Mouse (Mus musculus) urinary bladder, postnatal 4 days (tissue): ENCODE measurements around the gene Mtx1.
"Not testable (repeated sequence)": the region's sequence is repeated elsewhere in the genome, so short reads cannot be mapped to it uniquely, and the experiment has no call there.

Experiments used
- DNase-seq, 2 experiments: peaks; one replicate each; pipeline ENCODE4 v3.0.0; 2021 to 2022; ENCODE audit warnings: low spot score in 2 of 2

The Mtx1 gene

GRCm38 (mm10) chr3:89242331-89242895 lies 15.5 kb upstream of the Mtx1 start:
- no peak for DNase-seq

GRCm38 (mm10) chr3:89238494-89238893 lies 11.6 kb upstream of the Mtx1 start:
- no peak for DNase-seq

DNA sequence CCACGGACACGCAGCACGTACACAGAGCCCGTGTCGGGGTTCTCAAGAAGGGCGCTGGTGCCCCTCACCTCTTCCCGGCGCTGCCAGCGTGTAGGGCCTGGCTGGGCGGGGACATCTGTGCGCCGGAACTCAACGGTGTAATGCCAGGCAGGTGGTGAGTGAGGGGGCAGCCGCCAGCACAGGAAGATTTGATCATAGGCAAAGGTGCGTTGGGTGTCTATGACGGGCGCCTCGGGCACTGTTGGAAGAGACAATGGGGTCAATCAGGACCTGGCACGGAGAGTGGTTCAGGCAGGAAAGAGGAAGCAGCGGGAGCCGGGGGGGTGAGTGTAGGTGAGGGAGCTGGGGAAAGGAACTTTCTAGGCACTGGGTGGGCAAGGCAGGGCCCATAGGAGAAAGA lies 10.8 kb upstream of the Mtx1 start:
- no peak for DNase-seq

GRCm38 (mm10) chr3:89236516-89236915 lies 9.6 kb upstream of the Mtx1 start:
- no peak for DNase-seq

GRCm38 (mm10) chr3:89233562-89234110 lies 6.7 kb upstream of the Mtx1 start:
- DNase-seq = no peak

DNA sequence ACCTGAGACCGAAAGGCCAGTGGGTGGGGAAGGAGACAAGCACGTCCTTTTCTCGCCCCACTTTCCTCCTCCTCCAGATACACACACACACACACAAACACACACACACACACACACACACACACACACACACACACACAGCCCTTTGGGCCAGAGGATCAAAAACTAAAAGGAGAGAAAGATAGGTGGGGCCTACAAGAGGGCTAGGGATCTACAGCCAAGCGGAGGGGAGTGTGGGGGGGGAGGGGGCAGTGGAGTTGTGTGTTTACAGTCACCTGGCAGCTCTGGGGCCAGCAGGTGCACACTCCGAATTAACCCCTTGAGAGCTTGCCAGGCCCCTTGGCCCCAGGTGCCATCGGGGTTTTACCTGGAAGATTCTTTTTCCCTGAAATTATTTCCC lies 5.7 kb upstream of the Mtx1 start:
- no peak for DNase-seq

DNA sequence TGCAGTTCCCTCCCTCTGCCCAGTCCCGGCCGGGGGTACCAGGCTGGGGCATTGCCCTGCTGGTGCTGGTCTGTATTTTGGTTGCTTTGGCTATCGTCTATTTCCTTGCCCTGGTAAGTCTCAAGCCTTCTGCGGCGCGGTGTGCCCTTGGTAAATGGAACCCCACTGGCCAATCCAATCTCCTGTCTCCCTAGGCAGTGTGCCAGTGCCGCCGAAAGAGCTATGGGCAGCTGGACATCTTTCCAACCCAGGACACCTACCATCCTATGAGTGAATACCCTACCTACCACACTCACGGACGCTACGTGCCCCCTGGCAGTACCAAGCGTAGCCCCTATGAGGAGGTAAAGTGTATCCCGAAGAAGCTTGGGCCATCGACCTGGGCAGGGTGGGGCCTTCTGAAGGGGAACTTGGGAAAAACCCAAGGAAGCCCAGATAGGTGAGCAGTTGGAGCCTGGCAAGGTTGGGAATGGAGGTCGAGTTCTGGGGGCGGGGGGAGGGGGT lies 4.9 kb upstream of the Mtx1 start:
- DNase-seq = no peak

DNA sequence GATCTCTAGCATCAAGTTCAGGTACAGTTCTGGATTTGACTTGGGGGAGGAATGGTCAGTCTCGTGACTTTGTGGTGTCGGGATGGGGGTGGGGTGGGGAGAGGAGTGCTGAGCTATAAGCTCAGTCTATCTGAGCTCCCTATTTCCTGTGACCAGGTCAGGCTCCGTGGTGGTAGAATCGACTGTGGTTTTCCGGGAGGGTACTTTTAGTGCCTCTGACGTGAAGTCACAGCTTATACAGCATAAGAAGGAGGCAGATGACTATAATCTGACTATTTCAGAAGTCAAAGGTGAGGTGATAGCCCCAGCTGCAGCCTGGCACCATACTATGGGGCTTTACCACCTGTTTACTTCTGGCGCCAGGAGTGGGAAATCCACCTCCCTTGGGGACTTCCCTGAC lies 4.5 kb upstream of the Mtx1 start:
- no peak for DNase-seq

DNA sequence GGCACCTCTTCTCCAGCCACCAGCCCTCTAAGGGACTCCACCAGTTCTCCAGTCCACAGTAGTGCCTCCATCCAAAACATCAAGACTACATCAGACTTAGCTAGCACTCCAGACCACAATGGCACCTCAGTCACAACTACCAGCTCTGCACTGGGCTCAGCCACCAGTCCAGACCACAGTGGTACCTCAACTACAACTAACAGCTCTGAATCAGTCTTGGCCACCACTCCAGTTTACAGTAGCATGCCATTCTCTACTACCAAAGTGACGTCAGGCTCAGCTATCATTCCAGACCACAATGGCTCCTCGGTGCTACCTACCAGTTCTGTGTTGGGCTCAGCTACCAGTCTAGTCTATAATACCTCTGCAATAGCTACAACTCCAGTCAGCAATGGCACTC lies 3.7 kb upstream of the Mtx1 start:
- DNase-seq = no peak

GRCm38 (mm10) chr3:89229276-89229675 lies 2.4 kb upstream of the Mtx1 start:
- no peak for DNase-seq

DNA sequence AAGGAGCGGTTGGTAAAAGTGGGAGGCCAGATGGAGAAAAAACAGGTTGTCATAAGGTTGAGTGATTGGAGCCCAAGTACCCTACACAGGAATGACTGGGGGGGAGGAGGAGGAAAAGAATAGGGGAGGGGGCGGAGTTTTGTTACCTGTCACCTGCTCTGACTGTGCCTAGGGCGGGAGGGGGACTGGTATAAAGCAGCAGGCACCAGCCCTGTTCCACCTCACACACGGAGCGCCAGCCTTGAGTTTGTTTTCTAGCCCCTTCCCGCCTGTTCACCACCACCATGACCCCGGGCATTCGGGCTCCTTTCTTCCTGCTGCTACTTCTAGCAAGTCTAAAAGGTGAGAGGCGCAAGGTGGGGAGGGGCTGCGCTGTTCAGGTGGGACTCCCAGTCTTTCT lies 1.9 kb upstream of the Mtx1 start, which contains the start of gene Muc1:
Gene Muc1 (plus strand): TSS at position 222 of the 400 bp plus-strand sequence.
- DNase-seq = no peak

DNA sequence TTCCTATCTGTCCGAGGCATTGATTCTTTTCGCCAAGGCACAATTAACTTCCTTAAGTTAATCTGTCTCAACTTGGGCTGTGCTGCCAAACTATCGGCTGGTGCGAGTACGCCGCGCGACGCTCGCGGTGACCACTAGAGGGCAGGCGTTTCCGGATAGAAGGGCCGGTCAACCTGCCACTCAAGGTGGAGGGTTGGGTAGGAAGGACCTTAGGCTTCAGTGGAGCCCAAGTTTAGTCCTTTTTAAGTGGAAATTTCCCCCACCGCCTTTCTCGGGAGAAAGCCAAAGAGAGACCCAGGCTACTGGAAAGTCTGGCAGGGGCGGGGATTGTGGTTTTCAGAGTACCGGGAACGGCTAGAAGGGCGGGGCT lies 1.3 kb upstream of the Mtx1 start:
- DNase-seq = peak; percentile 78 to 88

DNA sequence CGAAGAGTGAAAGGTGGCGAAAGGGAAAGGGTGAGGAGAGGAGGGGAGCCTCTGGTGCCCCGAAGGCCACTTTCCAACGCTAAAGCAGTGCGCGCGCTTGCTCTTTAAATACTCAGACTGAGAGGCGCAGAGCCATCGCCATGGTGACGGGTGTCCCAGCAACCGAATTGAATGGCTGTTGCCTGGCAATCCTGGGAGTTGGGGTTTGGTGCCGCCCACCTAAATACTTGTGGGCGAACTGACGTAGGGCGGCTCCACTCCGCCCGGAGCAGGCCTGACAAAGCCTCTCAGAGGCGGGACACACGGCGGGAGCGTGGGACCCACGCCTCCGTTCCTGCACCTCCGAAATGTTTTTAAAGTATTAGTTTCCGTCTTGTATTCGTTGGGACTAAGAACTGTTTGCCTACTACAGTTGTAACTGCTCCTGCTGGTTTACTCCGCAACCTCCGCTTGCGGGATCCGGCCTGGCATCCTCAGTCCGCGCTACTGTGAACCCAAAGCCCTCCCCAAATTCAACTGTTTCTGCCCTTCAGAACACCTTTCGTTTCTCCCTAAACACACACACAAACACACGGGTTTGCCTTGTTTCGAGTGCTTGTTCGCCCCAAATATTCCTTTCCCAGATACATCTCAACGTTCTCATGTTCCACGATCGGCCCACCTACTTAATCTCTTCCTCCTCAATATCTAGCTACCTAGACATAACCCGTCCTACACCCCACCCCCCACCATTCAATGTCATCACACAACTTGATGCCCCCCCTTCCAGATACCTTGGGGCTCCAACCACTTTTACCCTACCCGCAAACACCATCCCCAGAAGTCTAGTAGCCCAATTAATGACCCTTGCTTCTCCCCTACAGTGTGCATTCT lies 655 bp upstream of the Mtx1 start:
- peak; percentile 82 to 88 for DNase-seq

DNA sequence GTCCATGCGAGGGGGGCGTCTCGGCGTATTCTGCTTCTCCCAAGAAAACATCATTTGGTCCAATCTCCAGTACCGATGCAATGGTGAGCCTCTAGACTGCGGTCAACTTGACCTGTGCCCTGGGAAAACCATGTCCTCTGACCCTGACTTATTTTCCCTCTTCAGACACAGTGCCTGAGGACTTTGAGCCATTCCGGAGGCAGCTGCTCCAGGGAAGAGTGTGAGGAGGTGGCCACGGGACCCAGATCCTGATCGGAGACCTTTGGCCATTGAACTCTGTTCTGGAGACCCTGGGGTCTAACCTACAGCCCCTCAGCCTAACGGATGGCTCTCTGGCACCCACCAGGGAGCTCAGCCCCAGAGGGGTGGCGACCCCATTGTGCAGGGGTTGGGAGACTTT lies 527 bp downstream of the Mtx1 start:
- no peak for DNase-seq

GRCm38 (mm10) chr3:89225918-89226317 lies 970 bp downstream of the Mtx1 start:
- no peak for DNase-seq

- no peak for DNase-seq
Observed at GRCm38 (mm10) chr3:89225321-89225815, 1.5 kb downstream of the Mtx1 start.

DNA sequence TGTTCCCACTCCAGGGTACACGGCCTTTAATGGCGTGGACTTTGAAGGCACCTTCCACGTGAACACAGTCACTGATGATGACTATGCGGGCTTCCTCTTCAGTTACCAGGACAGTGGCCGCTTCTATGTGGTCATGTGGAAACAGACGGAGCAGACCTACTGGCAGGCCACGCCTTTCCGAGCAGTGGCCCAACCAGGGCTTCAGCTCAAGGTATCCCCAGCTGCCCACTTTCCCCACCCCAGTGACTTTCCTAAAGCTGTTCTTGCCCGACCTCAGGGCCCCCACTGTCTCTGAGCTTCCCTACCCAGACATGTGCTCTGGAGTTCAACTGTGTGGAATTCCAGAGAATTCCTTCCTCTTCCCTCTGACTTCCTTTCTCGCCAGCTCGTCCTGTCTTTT lies 2.1 kb downstream of the Mtx1 start:
- no peak for DNase-seq

DNA sequence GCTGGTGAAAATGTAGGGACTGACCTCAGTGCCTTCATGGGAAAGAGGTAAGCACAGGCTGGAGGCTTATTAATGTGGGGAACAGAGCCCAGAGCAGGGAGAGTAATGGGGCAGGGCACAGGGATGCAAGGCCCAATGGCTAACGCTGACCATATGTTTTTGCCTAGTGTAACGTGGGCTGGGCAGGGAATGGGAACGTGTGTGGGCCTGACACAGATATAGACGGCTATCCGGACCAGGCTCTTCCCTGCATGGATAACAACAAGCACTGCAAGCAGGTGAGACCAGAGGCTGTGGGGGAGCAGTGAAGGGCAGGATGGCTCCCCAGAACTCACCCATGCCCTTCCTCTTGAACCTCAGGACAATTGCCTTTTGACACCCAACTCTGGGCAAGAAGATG lies 5.7 kb downstream of the Mtx1 start:
- DNase-seq = no peak

GRCm38 (mm10) chr3:89219546-89219945 lies 7.3 kb downstream of the Mtx1 start:
- no peak for DNase-seq

DNA sequence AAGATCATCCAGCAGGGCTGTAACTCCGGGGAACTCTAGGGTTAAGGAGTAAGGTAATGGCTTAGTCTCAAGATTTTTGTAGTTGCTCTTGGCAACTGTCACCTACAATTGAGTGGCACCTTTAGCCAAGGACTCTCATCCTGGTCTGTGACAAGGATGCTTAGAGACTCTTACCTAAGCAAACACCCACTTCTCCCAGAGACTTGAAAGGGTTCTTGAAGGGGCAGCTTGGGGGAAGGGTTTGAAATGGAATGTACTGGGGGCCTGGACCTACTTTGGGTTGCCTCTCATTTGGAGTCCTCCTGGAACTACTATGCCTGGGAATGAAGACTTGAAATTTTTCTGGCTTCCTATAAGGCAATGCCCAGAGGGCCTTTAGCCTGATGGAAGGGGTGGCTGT lies 8.6 kb downstream of the Mtx1 start:
- DNase-seq = no peak

DNA sequence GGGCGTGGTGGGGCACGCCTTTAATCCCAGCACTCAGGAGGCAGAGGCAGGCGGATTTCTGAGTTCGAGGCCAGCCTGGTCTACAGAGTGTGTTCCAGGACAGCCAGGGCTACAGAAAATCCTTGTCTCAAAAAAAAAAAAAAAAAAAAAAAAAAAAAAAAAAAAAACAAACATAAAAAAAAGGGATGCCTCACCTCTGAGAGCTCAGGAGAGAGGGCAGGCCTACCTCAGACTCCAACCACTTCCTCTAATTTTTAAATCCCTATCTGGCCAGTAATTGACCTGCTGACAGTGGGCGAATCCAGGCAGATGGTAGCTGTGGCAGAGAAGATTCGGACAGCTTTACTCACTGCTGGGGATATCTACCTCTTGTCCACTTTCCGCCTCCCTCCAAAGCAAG lies 10.5 kb downstream of the Mtx1 start:
- DNase-seq = not testable (repeated sequence)

DNA sequence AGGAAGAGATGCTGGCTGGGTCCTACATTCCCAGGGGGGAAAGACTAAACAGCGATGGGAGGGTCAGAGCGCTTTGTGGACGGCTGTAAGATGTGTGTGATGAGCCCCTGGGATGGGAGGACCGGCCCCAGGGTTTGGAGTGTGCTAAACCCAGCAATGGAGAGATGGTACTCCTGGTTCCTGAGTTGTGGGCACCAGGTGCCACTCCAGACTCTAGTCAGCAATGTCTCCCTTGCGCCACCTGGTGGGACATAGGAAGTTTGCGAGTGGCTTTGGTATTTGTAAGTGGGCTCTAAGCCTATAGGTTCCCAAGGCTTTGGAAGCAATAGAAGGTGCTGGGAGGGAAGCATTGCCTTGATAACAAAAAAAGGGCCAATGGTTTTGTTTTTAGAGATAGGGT lies 11.0 kb downstream of the Mtx1 start:
- peak; percentile 62 to 86 for DNase-seq
